Mouse (Mus musculus) ovary, postnatal 14 days (tissue): Measurements from ENCODE around the gene Sept5.

Experiments used
- DNase-seq: peaks from one replicate; pipeline ENCODE4 v3.0.0; 2022; ENCODE audit warnings: low spot score

Sept5 gene

DNA sequence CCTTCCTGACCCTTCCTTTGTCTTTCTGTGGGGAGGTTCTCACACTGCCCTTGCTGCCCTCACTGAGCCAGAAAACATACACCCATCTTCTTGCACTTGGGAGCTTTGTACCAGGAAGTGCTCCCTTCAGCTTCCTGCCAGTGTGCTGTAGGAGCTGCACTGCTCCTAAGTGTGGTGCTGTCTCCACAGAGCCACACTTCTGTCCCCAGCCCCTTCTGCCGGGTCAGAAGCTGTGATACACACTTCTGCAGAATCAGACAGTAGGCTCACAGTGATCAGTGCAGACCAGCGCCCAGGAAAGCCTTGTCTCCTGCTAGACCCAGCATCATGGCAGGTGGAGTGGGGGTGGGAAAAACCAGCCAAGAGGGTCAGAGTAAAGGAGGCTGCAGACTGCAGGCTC is 3.1 kb upstream of the Sept5 start:
- no peak for DNase-seq

DNA sequence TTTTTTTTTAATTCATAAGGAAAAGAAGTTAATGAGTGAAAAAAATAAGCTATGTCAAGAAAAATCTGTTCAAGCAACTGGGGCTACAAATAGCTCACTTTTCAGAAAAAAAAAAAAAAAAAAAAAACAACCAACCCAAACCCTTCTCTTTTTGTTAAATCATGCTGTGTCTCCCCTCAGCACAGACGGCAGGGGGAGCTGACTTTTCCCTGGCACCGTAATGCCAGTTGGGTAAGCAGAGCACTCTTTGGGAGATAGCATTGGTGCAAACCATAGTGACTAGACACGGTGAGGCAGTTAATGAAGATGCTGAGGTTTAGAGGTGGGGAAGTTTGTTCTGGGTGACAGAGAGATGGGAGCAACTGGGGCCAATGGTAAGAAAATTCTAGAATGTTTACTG is 2.3 kb upstream of the Sept5 start:
- no peak for DNase-seq

- DNase-seq: no peak
Observed at GRCm38 (mm10) chr16:18631141-18631540, 1.4 kb upstream of the Sept5 start.

DNA sequence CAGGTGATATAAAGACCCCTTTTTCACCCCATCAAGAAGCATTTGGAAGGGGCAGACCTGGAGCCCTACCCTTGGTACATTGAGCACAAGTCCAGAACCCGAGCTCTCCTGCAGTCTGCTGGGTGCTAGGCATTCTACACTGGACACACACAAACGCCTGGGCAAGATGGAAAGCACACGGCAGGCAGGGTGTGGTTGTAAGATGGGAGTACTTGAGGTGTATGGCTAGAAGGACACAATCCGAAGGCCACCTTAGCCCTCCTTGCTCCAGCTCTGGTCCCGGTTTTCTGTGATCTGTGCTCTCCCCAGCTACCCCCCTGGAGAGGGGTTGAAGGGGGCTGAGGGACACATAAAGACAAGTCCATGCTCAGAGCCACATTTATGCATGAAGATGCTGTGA is 537 bp upstream of the Sept5 start:
- DNase-seq: no peak

DNA sequence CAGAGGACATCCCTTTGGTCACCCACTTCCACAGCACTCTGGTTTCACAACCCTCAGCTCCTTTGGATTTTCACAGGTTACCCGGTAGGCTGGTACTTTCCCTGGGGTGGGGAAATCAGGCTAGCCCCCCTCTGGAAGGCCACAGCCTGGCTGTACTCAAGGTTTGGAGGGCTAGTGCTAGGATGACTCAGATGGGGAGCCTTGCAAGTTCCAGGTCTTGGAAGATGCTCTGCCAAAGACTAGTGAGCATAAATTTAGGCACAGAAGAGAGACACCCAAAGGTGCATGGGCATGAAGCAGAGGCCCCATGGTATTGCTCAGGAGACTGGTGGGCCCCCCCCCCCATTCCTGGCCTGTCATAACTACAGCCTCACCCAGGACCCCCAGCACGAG is 810 bp downstream of the Sept5 start:
- no peak for DNase-seq

GRCm38 (mm10) chr16:18628206-18628947 is 1.4 kb downstream of the Sept5 start:
- no peak for DNase-seq

GRCm38 (mm10) chr16:18627163-18627562 is 2.6 kb downstream of the Sept5 start:
- DNase-seq: no peak

DNA sequence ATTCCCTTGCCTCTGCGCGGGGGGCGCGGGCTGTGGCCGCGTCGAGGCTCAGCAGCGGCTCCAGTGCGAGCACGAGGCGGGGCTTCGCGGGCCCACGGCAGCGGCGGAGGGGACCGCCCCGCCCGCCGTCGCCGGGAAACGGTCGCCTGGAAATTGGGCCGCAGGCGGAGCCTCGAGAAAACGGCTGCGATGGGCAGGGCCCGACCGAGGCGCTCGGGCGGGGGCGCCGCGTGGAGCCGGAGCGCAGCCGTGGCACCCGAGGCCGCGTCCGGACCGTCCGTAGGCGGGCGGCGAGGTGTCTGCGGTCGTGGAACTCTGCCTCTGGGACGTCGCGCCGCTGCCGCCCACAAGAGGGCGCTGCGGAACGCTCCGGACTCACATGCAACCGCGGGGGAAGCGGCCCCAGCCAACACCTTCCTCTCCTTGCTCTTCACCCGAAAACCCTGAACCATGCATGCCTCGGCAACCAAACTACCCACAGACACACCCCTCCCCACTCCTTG is 3.3 kb downstream of the Sept5 start, which contains the start of gene Gm49601:
Gene Gm49601 (minus strand): TSS at position 52 of the 503 bp plus-strand sequence.
- DNase-seq: peak; percentile 78

GRCm38 (mm10) chr16:18625791-18626311 is 3.9 kb downstream of the Sept5 start:
- DNase-seq: no peak

DNA sequence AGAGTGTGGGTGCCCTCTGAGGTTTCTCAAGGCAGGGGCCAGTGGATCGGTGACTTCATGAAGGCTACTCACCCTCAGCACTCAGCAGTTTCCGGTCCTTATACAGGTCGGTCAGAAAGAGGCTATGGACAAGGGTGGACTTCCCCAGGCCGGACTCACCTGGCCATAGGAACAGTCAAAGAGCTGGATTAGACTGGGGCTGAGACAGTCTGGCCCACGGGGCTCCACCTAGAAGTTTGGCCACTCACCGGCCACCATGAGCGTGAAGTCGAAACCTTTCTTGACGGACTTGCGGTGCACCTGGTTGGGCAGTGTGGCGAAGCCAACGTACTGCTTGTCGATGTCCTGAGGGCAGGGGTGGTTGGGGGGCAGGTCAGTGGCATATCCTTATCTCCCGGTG is 4.7 kb downstream of the Sept5 start:
- no peak for DNase-seq

DNA sequence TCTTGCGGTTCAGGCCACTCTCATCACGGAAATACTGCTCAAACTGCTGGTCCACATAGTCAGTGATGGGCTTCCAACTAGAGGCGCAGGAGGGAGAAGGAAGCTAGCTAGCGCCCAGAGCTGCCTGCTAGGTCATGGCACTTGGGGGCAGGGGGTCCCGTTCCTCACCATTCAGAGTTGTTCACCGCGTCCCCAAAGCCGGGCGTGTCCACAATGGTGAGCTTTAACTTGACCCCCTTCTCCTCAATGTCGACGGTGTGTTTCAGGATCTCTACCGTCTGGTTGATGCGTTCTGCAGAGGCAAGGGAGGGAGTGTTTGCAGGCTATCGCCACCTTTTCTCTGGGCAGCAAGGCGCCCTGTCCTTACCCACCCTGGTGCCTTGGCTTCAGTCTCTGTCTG is 5.1 kb downstream of the Sept5 start:
- no peak for DNase-seq

DNA sequence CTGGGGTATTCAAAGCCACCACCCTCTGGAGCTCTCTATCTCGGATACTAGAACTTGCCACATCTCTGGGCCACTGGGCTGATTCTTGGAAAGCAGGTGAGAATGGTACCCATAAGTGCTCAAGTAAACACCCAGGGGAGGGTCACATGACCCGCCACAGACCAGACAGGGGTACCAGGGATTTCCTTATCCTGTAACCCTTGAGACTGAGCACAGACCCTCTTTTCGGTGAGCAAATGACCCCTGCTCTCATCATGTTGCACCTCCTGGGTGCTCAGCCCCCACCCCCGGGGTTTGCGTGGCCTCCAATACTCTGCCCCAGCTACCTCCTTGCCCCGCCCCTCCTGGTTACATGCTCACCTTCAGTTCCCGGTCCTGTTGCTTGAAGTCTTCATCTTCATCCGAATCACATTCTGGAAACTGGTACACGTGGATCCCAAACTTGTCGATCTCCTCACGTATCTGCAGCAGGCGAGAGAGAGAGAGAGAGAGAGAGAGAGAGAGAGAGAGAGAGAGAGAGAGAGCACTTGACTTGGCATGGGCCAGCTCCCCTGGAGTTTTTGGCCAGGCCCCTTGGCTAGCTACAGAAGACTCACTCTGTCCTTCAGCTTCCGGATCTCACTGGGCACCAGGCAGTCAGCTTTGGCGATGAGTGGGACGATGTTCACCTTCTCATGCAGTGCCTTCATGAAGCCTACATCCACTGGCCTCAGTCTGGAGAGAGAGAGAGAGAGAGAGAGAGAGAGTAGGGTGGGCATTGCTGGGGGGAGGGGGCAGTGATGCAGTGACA is 5.8 kb downstream of the Sept5 start:
- DNase-seq: no peak

GRCm38 (mm10) chr16:18622916-18623750 is 6.6 kb downstream of the Sept5 start:
- no peak for DNase-seq

GRCm38 (mm10) chr16:18622019-18622418 is 7.7 kb downstream of the Sept5 start, which contains the start of gene Gp1bb:
Gene Gp1bb, minus strand, starts transcription at chr16:18622403.
- no peak for DNase-seq

DNA sequence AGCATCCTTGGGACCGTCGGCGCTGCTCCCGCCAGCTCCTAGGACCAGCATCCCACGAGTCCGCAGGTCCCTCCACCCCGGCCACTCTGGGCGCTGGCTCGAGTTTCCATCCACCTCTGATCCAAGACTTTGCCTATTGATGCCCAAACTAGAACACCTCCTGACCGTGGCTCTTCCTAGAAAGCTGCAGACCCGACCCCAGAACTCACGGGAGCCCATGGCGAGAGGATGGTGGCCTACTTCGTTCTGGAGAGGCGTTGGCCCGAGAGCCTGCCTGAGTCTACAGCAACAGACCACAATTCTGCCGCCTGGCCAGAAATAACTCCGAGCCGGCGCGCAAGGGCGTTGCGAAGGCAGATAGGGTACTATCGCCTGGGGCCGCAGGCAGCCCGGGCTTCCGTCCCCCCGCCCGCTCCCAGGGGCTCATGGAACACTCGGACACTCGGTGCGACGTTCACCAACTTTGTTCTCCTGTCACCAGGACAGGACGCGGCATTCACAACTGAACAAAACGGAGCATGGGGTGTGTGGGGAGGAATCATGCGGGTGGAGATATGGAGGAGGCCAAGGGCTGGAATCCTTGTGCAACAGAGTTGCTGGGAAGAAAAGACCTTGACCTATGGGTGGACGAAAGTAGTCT is 8.3 kb downstream of the Sept5 start:
- DNase-seq: no peak

GRCm38 (mm10) chr16:18620601-18621361 is 9.0 kb downstream of the Sept5 start:
- DNase-seq: no peak

DNA sequence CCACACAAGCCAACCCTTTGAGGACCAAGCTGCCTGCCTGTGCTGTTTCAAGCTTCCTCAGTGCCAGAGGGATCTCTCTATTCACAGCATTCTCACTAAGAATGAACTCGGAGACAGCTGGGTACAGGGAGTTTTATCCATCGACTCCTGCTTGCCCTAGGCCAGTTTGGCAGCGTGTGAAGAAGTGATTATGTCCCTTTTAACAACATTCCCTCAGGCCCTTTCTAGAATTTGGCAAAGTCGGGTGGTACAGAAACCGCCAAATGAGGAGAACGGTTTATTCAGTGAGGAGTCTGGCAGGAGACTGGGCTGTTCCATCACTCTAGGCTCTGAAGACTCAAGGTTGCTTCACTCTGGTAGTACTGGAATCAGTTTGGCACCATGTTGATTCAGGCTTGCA is 9.6 kb downstream of the Sept5 start:
- DNase-seq: no peak

GRCm38 (mm10) chr16:18619110-18619509 is 10.6 kb downstream of the Sept5 start:
- DNase-seq: no peak

GRCm38 (mm10) chr16:18618297-18618696 is 11.5 kb downstream of the Sept5 start:
- no peak for DNase-seq

- peak; percentile 89 for DNase-seq
Observed at GRCm38 (mm10) chr16:18617370-18618065, 12.2 kb downstream of the Sept5 start.
